Mouse (Mus musculus) kidney, embryonic 15.5 days (tissue): Measurements from ENCODE around the gene Cptp. TPM values are rescaled to one million over a fixed set of nuclear protein-coding genes. Genes with fewer than 3 reads are reported as not detected.

Experiments used
- ATAC-seq: fragments of 200-750 bp; cut with Nextera tagmentation; replicated peaks from 2 replicates; pipeline ENCODE4 v1.8.0; 2017; ENCODE audit warnings: moderate TSS enrichment; ENCODE audit not compliant: low FRiP score
- H3K27ac ChIP-seq: fragments of 300-500 bp; sonication (generic); 2 replicates; pipeline ENCODE4 v1.5.1; 2015; ENCODE audit warnings: mild to moderate bottlenecking, inconsistent platforms
- H3K27me3 ChIP-seq: fragments of 300-500 bp; sonication (generic); 2 replicates; pipeline ENCODE4 v1.6.1; 2015; ENCODE audit warnings: inconsistent platforms
- H3K36me3 ChIP-seq: fragments of 300-500 bp; sonication (generic); 2 replicates; pipeline ENCODE4 v1.6.1; 2015; ENCODE audit warnings: inconsistent platforms
- H3K4me1 ChIP-seq: fragments of 300-500 bp; sonication (generic); 2 replicates; pipeline ENCODE4 v1.6.1; 2015; ENCODE audit warnings: inconsistent platforms
- H3K4me2 ChIP-seq: fragments of 300-500 bp; sonication (generic); 2 replicates; pipeline ENCODE4 v1.6.1; 2015; ENCODE audit warnings: moderate library complexity, mild to moderate bottlenecking, inconsistent platforms
- H3K4me3 ChIP-seq: fragments of 300-500 bp; sonication (generic); replicated peaks from 2 replicates; pipeline ENCODE4 v1.5.1; 2015; ENCODE audit warnings: mild to moderate bottlenecking, inconsistent platforms
- H3K9ac ChIP-seq: fragments of 300-500 bp; sonication (generic); 2 replicates; pipeline ENCODE4 v1.6.1; 2015; ENCODE audit warnings: mild to moderate bottlenecking, inconsistent platforms
- H3K9me3 ChIP-seq: fragments of 300-500 bp; sonication (generic); replicated peaks from 2 replicates; pipeline ENCODE4 v1.6.1; 2016; ENCODE audit warnings: inconsistent platforms
- WGBS: fragments of 180-500 bp; shearing (Covaris S2); methylation state at CpG from one replicate; pipeline ENCODE4 v1.1.7; 2015; ENCODE audit warnings: mixed read lengths; 5-methylcytosine and 5-hydroxymethylcytosine counted together
- polyA plus RNA-seq: library from polyadenylated mRNA; unstranded; fragments of >200 nt; fragmentation: Nextera tagmentation; extraction: Ambion mirVana; gene quantifications from 2 replicates; pipeline ENCODE4 v1.2.1, GENCODE M21; 2015

The Cptp gene
- polyA plus RNA-seq, 1 experiment from 2014 or later: 15.2 TPM

DNA sequence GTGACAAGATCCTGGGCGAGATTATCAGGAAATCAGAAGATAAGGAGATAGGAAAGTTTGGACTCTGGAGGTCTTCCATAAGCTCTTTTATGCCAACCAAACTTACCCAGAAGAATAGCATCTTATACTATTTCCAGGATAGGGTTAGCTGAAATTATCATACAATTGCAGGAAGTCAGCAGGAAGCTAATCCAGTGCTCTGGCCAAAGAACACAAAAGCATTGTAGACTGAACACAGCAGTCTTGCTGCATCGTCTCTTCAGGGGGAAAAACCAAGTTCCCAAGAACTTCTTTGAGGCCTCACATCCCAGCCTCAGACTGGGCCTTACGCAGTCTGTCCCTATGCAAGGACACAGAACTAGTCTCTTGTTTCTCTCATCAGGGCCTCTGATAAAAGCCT, 14.3 kb upstream of the Cptp start:
- Histone ChIP-seq H3K9me3 (no peaks in the 10 kb centered on the region), H3K4me1 (no peaks in the 10 kb centered on the region), H3K27ac (peak overlapping the region; percentile 56; the same call in 1 of the 2 replicates), H3K4me2 (no peak overlapping the region), H3K36me3 (peaks cover 58% of the 10 kb centered on the region), H3K4me3 (no peak overlapping the region), H3K27me3 (no peaks in the 10 kb centered on the region), H3K9ac (no peak overlapping the region)
- WGBS: 80% methylated on average over 3 of the region's 3 CpGs
- ATAC-seq: no peak

DNA sequence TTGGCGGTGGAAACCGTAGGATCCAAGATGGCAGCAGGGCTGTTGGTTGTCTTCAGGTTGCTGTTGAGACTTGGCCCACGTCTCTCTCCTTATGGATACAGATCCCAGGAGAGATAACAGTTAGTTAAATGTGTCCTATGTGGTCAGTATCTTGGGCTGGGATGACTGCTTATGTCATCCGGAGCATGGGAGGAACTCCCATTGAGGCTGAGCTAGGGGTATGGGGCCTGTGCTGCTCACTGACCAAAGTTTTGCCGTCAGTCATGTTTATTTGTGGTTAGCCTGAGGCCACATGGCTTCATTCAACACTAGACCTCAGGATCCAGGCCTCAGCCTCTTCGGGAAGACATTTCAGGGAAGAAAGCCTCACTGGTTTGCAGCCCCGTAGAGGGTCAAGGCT, 2.2 kb upstream of the Cptp start:
- Histone ChIP-seq H3K4me3 (no peak overlapping the region), H3K9ac (no peak overlapping the region), H3K4me2 (no peak overlapping the region), H3K36me3 (peaks cover 51% of the 10 kb centered on the region), H3K27me3 (no peaks in the 10 kb centered on the region), H3K4me1 (peaks cover 19% of the 10 kb centered on the region), H3K9me3 (no peaks in the 10 kb centered on the region), H3K27ac (no peak overlapping the region)
- 91% methylated on average over 7 of the region's 7 CpGs for WGBS
- ATAC-seq: no peak

DNA sequence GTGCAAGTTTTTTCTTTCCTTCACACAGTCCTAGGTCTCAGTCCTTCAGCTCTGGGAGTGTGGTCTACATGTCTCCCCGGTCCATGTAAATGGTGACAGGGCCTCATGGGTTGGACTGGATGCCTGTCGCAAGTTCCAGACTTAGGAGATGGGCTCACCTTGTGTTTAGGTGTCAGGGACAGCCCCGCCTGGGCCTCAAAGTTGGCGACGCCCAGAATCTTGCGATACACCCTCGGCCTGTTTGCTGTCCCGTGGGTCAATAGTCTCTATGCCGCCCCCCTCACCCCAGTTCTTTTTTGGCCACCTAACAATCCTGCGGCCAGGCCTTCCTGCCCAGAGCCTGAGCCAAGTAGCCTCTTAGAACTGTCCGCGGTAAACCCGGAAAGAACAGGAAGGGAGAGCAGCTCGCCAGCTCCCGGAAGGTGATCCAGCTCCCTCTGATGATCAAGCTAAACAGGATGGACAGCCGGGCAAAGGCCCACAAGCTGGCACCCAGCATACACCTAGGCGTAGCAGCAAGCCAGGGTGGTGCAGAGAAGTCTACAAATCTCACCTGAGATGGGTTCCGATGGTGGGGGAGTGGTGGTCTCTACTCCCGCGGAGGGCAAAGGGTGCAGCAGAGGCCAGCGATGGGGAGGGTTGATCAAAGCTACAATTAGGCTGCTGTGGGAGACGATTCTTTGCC, 484 bp downstream of the Cptp start:
- Histone ChIP-seq H3K36me3 (peaks cover 42% of the 10 kb centered on the region), H3K4me3 (peak overlapping the region; percentile 75), H3K27ac (peak overlapping the region; percentile 45; the same call in 1 of the 2 replicates), H3K4me1 (peaks cover 19% of the 10 kb centered on the region), H3K9ac (peak overlapping the region; percentile 81), H3K9me3 (no peaks in the 10 kb centered on the region), H3K4me2 (peak overlapping the region; percentile 90), H3K27me3 (no peaks in the 10 kb centered on the region)
- ATAC-seq: peak; percentile 55
- 10% methylated on average over 22 of the region's 22 CpGs for WGBS

DNA sequence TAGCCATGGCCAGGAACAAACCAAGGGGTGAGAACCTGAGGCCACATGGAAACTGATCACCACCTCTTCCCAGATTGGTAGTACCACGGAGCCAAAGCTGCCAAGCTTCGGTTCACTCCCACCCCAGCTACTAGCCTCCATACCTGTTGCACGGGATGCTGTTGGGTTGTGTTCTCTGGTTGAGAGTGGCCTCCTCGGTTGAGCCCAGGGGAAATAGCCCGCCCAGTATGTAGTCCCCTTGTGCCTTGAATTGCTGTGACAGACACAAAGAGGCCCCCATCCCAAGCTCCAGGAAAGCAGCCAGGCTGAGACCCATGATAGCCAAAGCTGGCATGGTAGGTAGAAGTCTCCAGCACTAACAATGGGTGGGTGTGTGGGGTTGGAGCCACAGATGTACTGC, 6.2 kb downstream of the Cptp start, which contains the start of gene Tas1r3:
Gene Tas1r3, minus strand, starts transcription at position 362 of the 400 bp plus-strand sequence.
- WGBS: 82% methylated on average over 5 of the region's 5 CpGs

DNA sequence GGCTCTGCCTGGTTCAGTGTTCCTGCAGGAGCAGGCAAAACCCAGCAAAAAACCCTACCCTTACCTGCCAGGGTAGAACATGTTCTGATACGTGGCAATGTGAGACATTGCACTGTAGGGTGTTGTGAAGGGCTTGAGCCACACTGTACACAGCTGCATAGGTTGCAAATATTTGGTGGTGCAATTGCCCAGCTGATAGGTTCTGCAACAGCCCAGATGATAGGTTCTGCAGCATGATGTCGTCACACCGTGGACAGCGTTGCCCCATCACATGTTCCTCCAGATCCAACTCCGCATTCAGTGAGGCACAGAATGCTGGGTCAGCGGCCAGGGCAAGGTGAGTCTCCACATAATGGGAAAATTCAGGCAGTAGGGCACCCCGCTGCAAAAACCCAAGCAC, 7.5 kb downstream of the Cptp start:
- ATAC-seq: no peak
- H3K4me1 ChIP-seq: no peaks in the 10 kb centered on the region
- 88% methylated on average over 7 of the region's 7 CpGs for WGBS
- peaks cover 61% of the 10 kb centered on the region for H3K36me3 ChIP-seq
- H3K27ac ChIP-seq: no peak overlapping the region
- H3K27me3 ChIP-seq: no peaks in the 10 kb centered on the region
- H3K4me2 ChIP-seq: no peak overlapping the region
- no peak overlapping the region for H3K4me3 ChIP-seq
- H3K9me3 ChIP-seq: no peaks in the 10 kb centered on the region
- no peak overlapping the region for H3K9ac ChIP-seq

More for the DNA sequence above, 6.2 kb downstream of the Cptp start, which contains the start of gene Tas1r3:
- ATAC-seq: no peak
- H3K4me3 ChIP-seq: no peak within 1 kb of the TSS
- H3K36me3 ChIP-seq: peaks cover 51% of the 10 kb centered on the region
- H3K4me2 ChIP-seq: no peak within 1 kb of the TSS
- H3K27ac ChIP-seq: no peak within 1 kb of the TSS
- no peaks in the 10 kb centered on the region for H3K4me1 ChIP-seq
- H3K9ac ChIP-seq: no peak within 1 kb of the TSS
- no peaks in the 10 kb centered on the region for H3K27me3 ChIP-seq
- no peaks in the 10 kb centered on the region for H3K9me3 ChIP-seq

DNA sequence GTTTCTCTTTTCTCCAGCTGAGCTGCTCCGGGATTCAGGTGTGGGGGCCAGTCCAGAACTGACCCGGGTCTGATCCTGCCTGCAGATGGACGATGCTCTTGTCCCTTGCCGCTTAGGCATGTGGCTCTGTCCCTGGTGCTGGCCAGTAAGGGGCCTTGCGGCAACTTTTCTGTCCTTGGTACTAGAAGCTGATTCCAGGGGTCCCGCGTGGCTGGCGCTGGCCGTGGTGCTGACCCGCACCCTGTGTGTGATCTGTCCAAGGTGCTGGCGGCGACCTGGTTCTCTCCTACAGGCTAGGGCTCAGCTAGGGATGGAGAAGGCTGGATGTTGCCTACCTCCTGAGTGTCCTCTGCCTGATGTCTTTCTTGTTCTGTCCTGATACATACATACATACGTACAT, 9.9 kb downstream of the Cptp start:
- ATAC-seq: peak; percentile 68
- Histone ChIP-seq H3K4me3 (no peak overlapping the region), H3K36me3 (peaks cover 65% of the 10 kb centered on the region), H3K4me1 (no peaks in the 10 kb centered on the region), H3K9me3 (no peaks in the 10 kb centered on the region), H3K4me2 (no peak overlapping the region), H3K27me3 (no peaks in the 10 kb centered on the region), H3K9ac (no peak overlapping the region), H3K27ac (no peak overlapping the region)
- 20% methylated on average over 13 of the region's 13 CpGs for WGBS

DNA sequence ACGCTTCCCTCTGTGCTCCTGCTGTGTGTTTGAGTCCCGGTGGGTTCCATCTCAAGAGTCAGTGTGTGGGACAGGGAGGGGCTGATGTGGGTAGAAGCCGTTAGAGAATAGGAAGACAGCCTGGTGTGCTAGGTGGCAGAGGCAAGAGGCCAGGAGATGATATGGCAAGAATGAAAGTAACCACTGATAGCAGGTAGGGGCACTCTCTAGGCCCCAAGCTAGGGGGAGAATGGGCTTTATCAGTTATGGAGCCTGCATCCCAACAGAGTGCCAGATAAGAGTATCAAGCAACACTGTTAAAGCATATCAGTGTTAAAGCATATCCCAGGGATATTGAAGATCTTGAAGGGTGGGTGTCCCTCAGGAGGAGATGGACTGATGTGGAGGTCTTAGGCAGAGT, 12.4 kb downstream of the Cptp start:
- ATAC-seq: no peak
- no peak overlapping the region for H3K4me2 ChIP-seq
- H3K27me3 ChIP-seq: no peaks in the 10 kb centered on the region
- no peak overlapping the region for H3K27ac ChIP-seq
- no peak overlapping the region for H3K9ac ChIP-seq
- H3K9me3 ChIP-seq: no peaks in the 10 kb centered on the region
- 80% methylated on average over 3 of the region's 3 CpGs for WGBS
- H3K36me3 ChIP-seq: peaks cover 78% of the 10 kb centered on the region
- no peak overlapping the region for H3K4me3 ChIP-seq
- no peaks in the 10 kb centered on the region for H3K4me1 ChIP-seq

DNA sequence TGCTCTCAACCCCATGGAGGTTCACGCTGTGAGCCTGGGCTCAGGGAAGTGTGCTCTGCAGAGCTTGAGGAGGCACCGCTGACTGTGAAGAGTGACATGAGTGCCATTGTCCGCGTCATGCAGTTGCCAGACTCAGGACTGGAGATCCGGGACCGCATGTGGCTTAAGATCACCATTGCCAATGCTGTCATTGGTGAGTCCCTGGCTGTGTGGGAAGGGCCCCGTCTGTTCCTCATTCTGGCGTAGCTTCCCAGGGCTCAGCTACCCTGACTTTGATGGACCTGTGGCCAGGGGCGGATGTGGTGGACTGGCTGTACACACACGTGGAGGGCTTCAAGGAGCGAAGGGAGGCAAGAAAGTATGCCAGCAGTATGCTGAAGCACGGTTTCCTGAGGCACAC, 13.2 kb downstream of the Cptp start:
- no peak for ATAC-seq
- Histone ChIP-seq H3K4me1 (0 out of 2 replicates have a peak, but pooled peaks cover 7% of the 10 kb centered on the region), H3K27me3 (no peaks in the 10 kb centered on the region), H3K9ac (no peak overlapping the region), H3K27ac (no peak overlapping the region), H3K36me3 (peaks cover 73% of the 10 kb centered on the region), H3K4me3 (no peak overlapping the region), H3K9me3 (no peaks in the 10 kb centered on the region), H3K4me2 (no peak overlapping the region)
- WGBS: 96% methylated on average over 12 of the region's 12 CpGs

DNA sequence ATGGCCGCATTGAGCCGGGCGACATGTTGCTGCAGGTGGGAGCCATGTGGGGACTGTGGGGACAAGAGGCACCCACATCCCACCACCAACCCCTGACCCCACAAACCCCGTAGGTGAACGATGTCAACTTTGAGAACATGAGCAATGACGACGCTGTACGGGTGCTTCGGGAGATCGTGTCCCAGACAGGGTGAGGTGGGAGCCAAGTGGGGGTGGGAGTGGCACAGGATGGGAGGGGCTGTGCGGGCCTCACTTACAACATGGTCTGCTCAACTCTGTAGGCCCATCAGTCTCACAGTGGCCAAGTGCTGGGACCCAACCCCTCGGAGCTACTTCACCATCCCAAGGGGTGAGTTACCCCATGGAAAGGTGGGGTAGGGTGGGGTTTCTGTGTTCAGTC, 14.2 kb downstream of the Cptp start:
- Histone ChIP-seq H3K9ac (no peak overlapping the region), H3K9me3 (no peaks in the 10 kb centered on the region), H3K27me3 (no peaks in the 10 kb centered on the region), H3K4me3 (no peak overlapping the region), H3K4me1 (0 out of 2 replicates have a peak, but pooled peaks cover 7% of the 10 kb centered on the region), H3K36me3 (peaks cover 64% of the 10 kb centered on the region), H3K4me2 (no peak overlapping the region), H3K27ac (no peak overlapping the region)
- WGBS: 95% methylated on average over 12 of the region's 12 CpGs
- ATAC-seq: no peak

DNA sequence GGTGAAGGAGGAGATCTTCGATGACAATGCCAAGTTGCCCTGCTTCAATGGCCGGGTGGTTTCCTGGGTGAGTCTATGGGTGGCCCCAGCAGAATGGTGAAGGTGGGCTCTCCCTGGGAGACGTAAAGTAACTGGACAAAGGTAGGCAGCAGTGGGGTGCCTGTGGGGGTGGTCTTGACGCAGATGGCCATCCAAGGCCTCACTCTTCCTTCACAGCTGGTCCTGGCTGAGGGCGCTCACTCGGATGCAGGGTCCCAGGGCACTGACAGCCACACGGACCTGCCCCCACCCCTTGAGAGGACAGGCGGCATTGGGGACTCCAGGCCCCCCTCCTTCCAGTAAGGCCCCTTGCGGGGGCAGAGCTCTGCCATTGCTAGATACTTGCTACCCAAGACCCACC, 15.8 kb downstream of the Cptp start:
- H3K9me3 ChIP-seq: no peaks in the 10 kb centered on the region
- no peak overlapping the region for H3K27ac ChIP-seq
- no peak overlapping the region for H3K4me3 ChIP-seq
- H3K36me3 ChIP-seq: peaks cover 54% of the 10 kb centered on the region
- no peak overlapping the region for H3K9ac ChIP-seq
- 90% methylated on average over 9 of the region's 9 CpGs for WGBS
- peaks cover 21% of the 10 kb centered on the region for H3K4me1 ChIP-seq
- H3K4me2 ChIP-seq: no peak overlapping the region
- no peak for ATAC-seq
- H3K27me3 ChIP-seq: no peaks in the 10 kb centered on the region

DNA sequence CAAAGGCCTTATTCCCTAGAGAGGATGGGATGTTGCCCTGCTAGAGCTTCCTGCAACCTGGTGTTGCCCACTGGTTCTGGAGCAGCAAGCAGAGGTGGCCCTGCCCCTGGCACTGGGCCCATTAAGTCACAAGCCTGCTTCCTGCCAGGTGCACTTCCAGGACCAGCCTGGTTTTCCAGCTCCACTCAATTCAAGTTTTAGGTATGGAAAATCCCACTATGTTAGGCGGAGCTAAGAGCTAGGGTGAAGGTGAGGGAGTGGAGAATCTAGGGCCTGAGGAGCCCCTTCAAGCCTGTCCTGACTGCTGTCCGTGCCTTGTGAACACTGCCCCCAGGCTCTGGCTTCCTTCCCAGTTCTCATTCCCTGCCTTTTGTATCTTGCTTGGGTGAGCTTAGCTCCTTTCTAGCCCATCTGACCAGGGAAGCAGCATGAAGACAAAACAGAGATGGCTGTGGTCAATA, 17.3 kb downstream of the Cptp start:
- WGBS: 78% methylated on average over 2 of the region's 2 CpGs

DNA sequence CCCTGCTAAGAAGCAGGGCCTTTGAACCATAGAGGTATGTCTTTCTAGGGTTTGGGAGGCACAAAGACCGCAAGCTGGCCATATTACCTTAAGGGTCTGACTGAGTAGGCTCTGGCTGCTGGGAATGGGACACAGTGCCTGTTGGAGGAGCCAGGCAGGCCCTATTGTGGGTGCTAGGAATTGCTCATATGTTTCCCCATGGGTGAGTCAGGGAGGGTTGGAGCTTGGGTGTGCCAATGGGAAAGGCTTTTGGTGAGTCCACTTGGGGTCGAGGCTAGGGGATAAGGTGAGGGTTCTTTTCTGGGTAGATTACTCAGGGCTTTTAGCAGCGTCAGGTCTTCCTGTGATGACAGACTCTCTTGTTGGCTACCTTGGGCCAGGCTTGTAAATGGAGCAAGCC, 17.9 kb downstream of the Cptp start:
- Histone ChIP-seq H3K4me3 (no peak overlapping the region), H3K36me3 (peaks cover 34% of the 10 kb centered on the region), H3K4me1 (peaks cover 35% of the 10 kb centered on the region), H3K27me3 (no peaks in the 10 kb centered on the region), H3K27ac (no peak overlapping the region), H3K4me2 (no peak overlapping the region), H3K9ac (no peak overlapping the region), H3K9me3 (no peaks in the 10 kb centered on the region)
- WGBS: 89% methylated on average over 3 of the region's 3 CpGs
- no peak for ATAC-seq

More for the DNA sequence above, 17.3 kb downstream of the Cptp start:
- Histone ChIP-seq H3K27ac (no peak overlapping the region), H3K9me3 (no peaks in the 10 kb centered on the region), H3K4me3 (no peak overlapping the region), H3K27me3 (no peaks in the 10 kb centered on the region), H3K4me2 (no peak overlapping the region), H3K4me1 (peaks cover 29% of the 10 kb centered on the region), H3K9ac (no peak overlapping the region), H3K36me3 (peaks cover 40% of the 10 kb centered on the region)
- no peak for ATAC-seq
